Mouse (Mus musculus) forebrain, embryonic 11.5 days (tissue): Measurements from ENCODE around the gene Spaca4. TPM values are rescaled to one million over a fixed set of nuclear protein-coding genes. Genes with fewer than 3 reads are reported as not detected.

ENCODE experiments used
- ATAC-seq: fragments of 200-750 bp; cut with Nextera tagmentation; replicated peaks from 2 replicates; pipeline ENCODE4 v1.8.0; 2017; ENCODE audit warnings: moderate TSS enrichment; ENCODE audit not compliant: low FRiP score
- DNase-seq: peaks from one replicate; pipeline ENCODE4 v3.0.0-alpha.2; 2017; ENCODE audit warnings: low spot score
- H3K27ac ChIP-seq: fragments of 300-500 bp; sonication (generic); 2 replicates; pipeline ENCODE4 v1.5.1; 2014; ENCODE audit warnings: low read depth, low read length
- H3K27me3 ChIP-seq: fragments of 300-500 bp; sonication (generic); 2 replicates; pipeline ENCODE4 v1.6.1; 2014; ENCODE audit warnings: mild to moderate bottlenecking, low read length, mixed read lengths; ENCODE audit not compliant: control insufficient read depth, insufficient read depth
- H3K36me3 ChIP-seq: fragments of 300-500 bp; sonication (generic); 2 replicates; pipeline ENCODE4 v1.6.1; 2014; ENCODE audit warnings: mild to moderate bottlenecking, low read length, moderate library complexity, mixed read lengths; ENCODE audit not compliant: control insufficient read depth, insufficient read depth
- H3K4me1 ChIP-seq: fragments of 300-500 bp; sonication (generic); replicated peaks from 2 replicates; pipeline ENCODE4 v1.6.1; 2014; ENCODE audit warnings: low read length, mixed read lengths; ENCODE audit not compliant: control insufficient read depth, insufficient read depth
- H3K4me2 ChIP-seq: fragments of 300-500 bp; sonication (generic); 2 replicates; pipeline ENCODE4 v1.6.1; 2014; ENCODE audit warnings: low read depth, mild to moderate bottlenecking, low read length, moderate library complexity, mixed read lengths; ENCODE audit not compliant: severe bottlenecking
- H3K4me3 ChIP-seq: fragments of 300-500 bp; sonication (generic); 2 replicates; pipeline ENCODE4 v1.5.1; 2014; ENCODE audit warnings: low read depth, low read length
- H3K9ac ChIP-seq: fragments of 300-500 bp; sonication (generic); 2 replicates; pipeline ENCODE4 v1.6.1; 2014; ENCODE audit warnings: low read length
- H3K9me3 ChIP-seq: fragments of 300-500 bp; sonication (generic); 2 replicates; pipeline ENCODE4 v1.6.1; 2016; ENCODE audit warnings: low read length, mixed read lengths; ENCODE audit not compliant: control insufficient read depth
- WGBS: fragments of 180-500 bp; shearing (Covaris S2); extraction: QIAGEN DNeasy Blood & Tissue Kit; methylation state at CpG from one replicate; pipeline ENCODE4 v1.1.7; 2014; 5-methylcytosine and 5-hydroxymethylcytosine counted together
- polyA plus RNA-seq: library from polyadenylated mRNA; unstranded; fragments of >200 nt; fragmentation: Nextera tagmentation; extraction: Ambion mirVana; gene quantifications from 2 replicates; pipeline ENCODE4 v1.2.1, GENCODE M21; 2014

Gene Spaca4
- polyA plus RNA-seq, 1 experiment from 2014 or later = not detected

- no peak overlapping the region for H3K4me2 ChIP-seq
- no peak for ATAC-seq
- no peak for DNase-seq
- H3K4me3 ChIP-seq = no peak overlapping the region
- no peak overlapping the region for H3K27ac ChIP-seq
- no peaks in the 10 kb centered on the region for H3K27me3 ChIP-seq
- WGBS = 86% methylated on average over 12 of the region's 12 CpGs
- H3K9ac ChIP-seq = no peak overlapping the region
- H3K36me3 ChIP-seq = no peaks in the 10 kb centered on the region
- no peaks in the 10 kb centered on the region for H3K4me1 ChIP-seq
- H3K9me3 ChIP-seq = no peaks in the 10 kb centered on the region
Measured at GRCm38 (mm10) chr7:45741308-45741707, 15.7 kb upstream of the Spaca4 start.

- no peak overlapping the region for H3K4me2 ChIP-seq
- H3K9me3 ChIP-seq = no peaks in the 10 kb centered on the region
- H3K4me1 ChIP-seq = no peaks in the 10 kb centered on the region
- H3K36me3 ChIP-seq = no peaks in the 10 kb centered on the region
- no peak overlapping the region for H3K9ac ChIP-seq
- ATAC-seq = no peak
- no peak for DNase-seq
- H3K27me3 ChIP-seq = no peaks in the 10 kb centered on the region
- 63% methylated on average over 10 of the region's 10 CpGs for WGBS
- H3K27ac ChIP-seq = no peak overlapping the region
- no peak overlapping the region for H3K4me3 ChIP-seq
Measured at GRCm38 (mm10) chr7:45739820-45740219, 14.2 kb upstream of the Spaca4 start.

- WGBS = 8% methylated on average over 9 of the region's 9 CpGs
- DNase-seq (peak; percentile 92), ATAC-seq (peak; percentile 82)
Measured at GRCm38 (mm10) chr7:45739162-45739763, 13.7 kb upstream of the Spaca4 start.

GRCm38 (mm10) chr7:45733477-45733876 is 7.9 kb upstream of the Spaca4 start:
- Histone ChIP-seq H3K4me3 (no peak overlapping the region), H3K27ac (no peak overlapping the region), H3K9ac (no peak overlapping the region), H3K4me1 (no peaks in the 10 kb centered on the region), H3K36me3 (no peaks in the 10 kb centered on the region), H3K27me3 (no peaks in the 10 kb centered on the region), H3K4me2 (no peak overlapping the region), H3K9me3 (no peaks in the 10 kb centered on the region)
- DNase-seq (no peak), ATAC-seq (no peak)
- WGBS = 80% methylated on average over 5 of the region's 5 CpGs

More at GRCm38 (mm10) chr7:45739162-45739763, 13.7 kb upstream of the Spaca4 start:
- Histone ChIP-seq H3K4me3 (no peak overlapping the region), H3K27me3 (no peaks in the 10 kb centered on the region), H3K27ac (no peak overlapping the region), H3K9ac (no peak overlapping the region), H3K4me2 (no peak overlapping the region), H3K9me3 (no peaks in the 10 kb centered on the region), H3K36me3 (no peaks in the 10 kb centered on the region), H3K4me1 (no peaks in the 10 kb centered on the region)

GRCm38 (mm10) chr7:45730727-45731431 is 5.3 kb upstream of the Spaca4 start:
- no peaks in the 10 kb centered on the region for H3K27me3 ChIP-seq
- H3K27ac ChIP-seq = no peak overlapping the region
- no peaks in the 10 kb centered on the region for H3K9me3 ChIP-seq
- DNase-seq = peak; percentile 88
- peak; percentile 55 for ATAC-seq
- no peak overlapping the region for H3K4me3 ChIP-seq
- H3K9ac ChIP-seq = no peak overlapping the region
- 19% methylated on average over 16 of the region's 16 CpGs for WGBS
- no peaks in the 10 kb centered on the region for H3K4me1 ChIP-seq
- H3K4me2 ChIP-seq = no peak overlapping the region
- no peaks in the 10 kb centered on the region; the same call in 1 of the 2 replicates for H3K36me3 ChIP-seq

GRCm38 (mm10) chr7:45727625-45728024 is 2.0 kb upstream of the Spaca4 start:
- Histone ChIP-seq H3K4me3 (no peak overlapping the region), H3K4me2 (no peak overlapping the region), H3K9me3 (no peaks in the 10 kb centered on the region), H3K4me1 (no peaks in the 10 kb centered on the region), H3K36me3 (peaks cover 13% of the 10 kb centered on the region; the same call in 1 of the 2 replicates), H3K27me3 (no peaks in the 10 kb centered on the region), H3K27ac (no peak overlapping the region), H3K9ac (no peak overlapping the region)
- 89% methylated on average over 3 of the region's 3 CpGs for WGBS
- ATAC-seq = no peak
- peak; percentile 41 for DNase-seq

- Histone ChIP-seq H3K4me3 (no peak overlapping the region), H3K9me3 (no peaks in the 10 kb centered on the region), H3K4me1 (no peaks in the 10 kb centered on the region), H3K9ac (no peak overlapping the region), H3K27me3 (no peaks in the 10 kb centered on the region), H3K27ac (no peak overlapping the region), H3K4me2 (no peak overlapping the region), H3K36me3 (peaks cover 13% of the 10 kb centered on the region; the same call in 1 of the 2 replicates)
- ATAC-seq (no peak), DNase-seq (peak; percentile 48)
- WGBS = 96% methylated on average over 10 of the region's 10 CpGs
Measured at GRCm38 (mm10) chr7:45726419-45726818, 806 bp upstream of the Spaca4 start.

- H3K4me2 ChIP-seq = no peak overlapping the region
- H3K9ac ChIP-seq = no peak overlapping the region
- H3K27ac ChIP-seq = no peak overlapping the region
- H3K9me3 ChIP-seq = no peaks in the 10 kb centered on the region
- ATAC-seq (no peak), DNase-seq (peak; percentile 50)
- H3K36me3 ChIP-seq = peaks cover 16% of the 10 kb centered on the region
- H3K27me3 ChIP-seq = no peaks in the 10 kb centered on the region
- H3K4me3 ChIP-seq = no peak overlapping the region
- WGBS = 96% methylated on average over 9 of the region's 9 CpGs
- H3K4me1 ChIP-seq = no peaks in the 10 kb centered on the region
Measured at GRCm38 (mm10) chr7:45725151-45725550, 462 bp downstream of the Spaca4 start.

GRCm38 (mm10) chr7:45723781-45724180 is 1.8 kb downstream of the Spaca4 start:
- DNase-seq (peak; percentile 46), ATAC-seq (no peak)
- no peak overlapping the region for H3K4me2 ChIP-seq
- H3K4me1 ChIP-seq = peaks cover 5% of the 10 kb centered on the region
- H3K4me3 ChIP-seq = no peak overlapping the region
- WGBS = 95% methylated on average over 14 of the region's 14 CpGs
- no peak overlapping the region for H3K27ac ChIP-seq
- H3K36me3 ChIP-seq = peaks cover 24% of the 10 kb centered on the region
- H3K9ac ChIP-seq = no peak overlapping the region
- no peaks in the 10 kb centered on the region for H3K9me3 ChIP-seq
- no peaks in the 10 kb centered on the region for H3K27me3 ChIP-seq
